Mouse (Mus musculus): ENCODE data around the gene Zfp747. TPM values are rescaled to one million over a fixed set of nuclear protein-coding genes. Genes with fewer than 3 reads are reported as not detected.
"Not testable (repeated sequence)": the region's sequence is repeated elsewhere in the genome, so short reads cannot be mapped to it uniquely, and the experiment has no call there.

Gene Zfp747
- polyA plus RNA-seq, 1 experiment, result 0.73 TPM

- no peaks in the 10 kb centered on the region for H3K9me3 ChIP-seq
- H3K4me3 ChIP-seq (replicated peaks), result peak overlapping the region; percentile 97
- no peaks in the 10 kb centered on the region for H3K27me3 ChIP-seq (replicated peaks)
- peaks cover 31% of the 10 kb centered on the region for H3K4me1 ChIP-seq
- TF ChIP-seq FLI1 (IDR thresholded peaks at IDR 0.05; ENCODE audit: low read length) (no peak), GATA1 (IDR thresholded peaks at IDR 0.05; ENCODE audit: borderline replicate concordance, low read length) (no peak)
- H3K36me3 ChIP-seq (replicated peaks; ENCODE audit: low read length), result peaks cover 15% of the 10 kb centered on the region
These were observed 18.1 kb upstream of the Zfp747 start for GRCm38 (mm10) chr7:127393944-127394333.

- Histone ChIP-seq H3K27me3 (replicated peaks) (no peaks in the 10 kb centered on the region), H3K9me3 (no peaks in the 10 kb centered on the region), H3K4me3 (replicated peaks) (peak within 1 kb of the TSS; percentile 97), H3K36me3 (replicated peaks; ENCODE audit: low read length) (peaks cover 15% of the 10 kb centered on the region), H3K4me1 (peaks cover 33% of the 10 kb centered on the region)
- TF ChIP-seq FLI1 (IDR thresholded peaks at IDR 0.05; ENCODE audit: low read length), result no peak
- no peak for TF ChIP-seq GATA1 (IDR thresholded peaks at IDR 0.05; ENCODE audit: borderline replicate concordance, low read length)
These were observed 17.5 kb upstream of the Zfp747 start, which contains the start of gene E430018J23Rik for GRCm38 (mm10) chr7:127393157-127393943. Gene E430018J23Rik (minus strand): TSS chr7:127393629.

DNA sequence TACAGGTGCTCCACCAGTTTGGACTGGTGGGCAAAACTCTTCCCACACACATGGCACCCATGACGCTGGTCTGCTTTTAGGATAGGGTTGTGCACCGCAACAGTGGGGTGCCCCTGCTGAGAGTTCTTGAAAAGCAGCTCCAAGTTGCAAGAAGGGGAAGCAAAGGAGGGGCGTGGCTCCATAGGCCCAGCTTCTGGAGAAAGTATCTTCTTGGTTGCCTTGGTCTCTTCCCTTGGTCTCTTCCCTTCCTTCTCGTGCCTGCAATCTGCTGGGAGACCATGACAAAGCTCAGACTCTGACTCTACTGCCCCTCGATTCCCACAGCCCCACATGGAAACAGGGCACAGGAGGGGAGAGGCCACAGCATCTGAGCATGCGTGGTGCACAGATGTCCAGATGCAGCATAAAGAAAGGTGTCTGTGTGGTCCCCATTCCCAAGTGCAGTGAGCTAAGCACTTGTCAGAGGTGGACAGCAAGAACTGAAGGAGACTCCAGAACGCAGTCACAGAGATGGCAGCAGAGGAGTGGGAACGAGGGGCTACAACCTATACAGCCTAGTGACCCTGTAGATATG is 16.5 kb upstream of the Zfp747 start:
- TF ChIP-seq FLI1 (IDR thresholded peaks at IDR 0.05; ENCODE audit: low read length) (no peak), GATA1 (IDR thresholded peaks at IDR 0.05; ENCODE audit: borderline replicate concordance, low read length) (no peak)
- Histone ChIP-seq H3K4me1 (peaks cover 37% of the 10 kb centered on the region), H3K4me3 (replicated peaks) (peak overlapping the region; percentile 90), H3K9me3 (no peaks in the 10 kb centered on the region), H3K27me3 (replicated peaks) (no peaks in the 10 kb centered on the region), H3K36me3 (replicated peaks; ENCODE audit: low read length) (peaks cover 15% of the 10 kb centered on the region)

GRCm38 (mm10) chr7:127391538-127391937 is 15.7 kb upstream of the Zfp747 start:
- Histone ChIP-seq H3K4me3 (replicated peaks) (no peak overlapping the region), H3K4me1 (peaks cover 41% of the 10 kb centered on the region), H3K36me3 (replicated peaks; ENCODE audit: low read length) (peaks cover 15% of the 10 kb centered on the region), H3K27me3 (replicated peaks) (no peaks in the 10 kb centered on the region), H3K9me3 (no peaks in the 10 kb centered on the region)
- no peak for TF ChIP-seq GATA1 (IDR thresholded peaks at IDR 0.05; ENCODE audit: borderline replicate concordance, low read length)
- no peak for TF ChIP-seq FLI1 (IDR thresholded peaks at IDR 0.05; ENCODE audit: low read length)

GRCm38 (mm10) chr7:127390306-127390705 is 14.5 kb upstream of the Zfp747 start:
- no peaks in the 10 kb centered on the region for H3K9me3 ChIP-seq
- H3K4me3 ChIP-seq (replicated peaks), result no peak overlapping the region
- no peak for TF ChIP-seq FLI1 (IDR thresholded peaks at IDR 0.05; ENCODE audit: low read length)
- TF ChIP-seq GATA1 (IDR thresholded peaks at IDR 0.05; ENCODE audit: borderline replicate concordance, low read length), result no peak
- peaks cover 43% of the 10 kb centered on the region for H3K4me1 ChIP-seq
- peaks cover 18% of the 10 kb centered on the region for H3K36me3 ChIP-seq (replicated peaks; ENCODE audit: low read length)
- H3K27me3 ChIP-seq (replicated peaks), result no peaks in the 10 kb centered on the region

DNA sequence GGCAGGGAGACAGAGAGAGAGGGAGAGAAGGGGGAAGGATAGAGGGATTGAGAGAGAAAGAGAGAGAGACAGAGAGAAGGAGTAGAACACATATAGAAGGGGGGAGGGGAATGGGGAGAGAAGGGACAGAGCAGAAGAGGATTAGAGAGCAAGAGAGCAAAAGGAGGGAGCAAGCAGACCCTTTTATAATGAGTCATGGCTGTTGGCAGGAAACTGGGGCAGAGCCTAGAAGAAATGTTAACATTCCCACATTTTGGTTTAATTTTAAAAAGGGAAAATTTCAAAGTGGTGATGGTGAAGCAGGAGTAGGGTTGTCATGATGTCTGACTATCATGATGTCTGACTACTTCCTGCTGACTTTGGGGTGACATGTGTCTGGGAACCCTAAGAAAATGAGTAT is 12.4 kb upstream of the Zfp747 start:
- H3K9me3 ChIP-seq; H3K27me3 ChIP-seq (replicated peaks); H3K4me3 ChIP-seq (replicated peaks): not testable (repeated sequence)
- H3K36me3 ChIP-seq (replicated peaks; ENCODE audit: low read length), result peaks cover 31% of the 10 kb centered on the region
- H3K4me1 ChIP-seq, result peaks cover 36% of the 10 kb centered on the region

DNA sequence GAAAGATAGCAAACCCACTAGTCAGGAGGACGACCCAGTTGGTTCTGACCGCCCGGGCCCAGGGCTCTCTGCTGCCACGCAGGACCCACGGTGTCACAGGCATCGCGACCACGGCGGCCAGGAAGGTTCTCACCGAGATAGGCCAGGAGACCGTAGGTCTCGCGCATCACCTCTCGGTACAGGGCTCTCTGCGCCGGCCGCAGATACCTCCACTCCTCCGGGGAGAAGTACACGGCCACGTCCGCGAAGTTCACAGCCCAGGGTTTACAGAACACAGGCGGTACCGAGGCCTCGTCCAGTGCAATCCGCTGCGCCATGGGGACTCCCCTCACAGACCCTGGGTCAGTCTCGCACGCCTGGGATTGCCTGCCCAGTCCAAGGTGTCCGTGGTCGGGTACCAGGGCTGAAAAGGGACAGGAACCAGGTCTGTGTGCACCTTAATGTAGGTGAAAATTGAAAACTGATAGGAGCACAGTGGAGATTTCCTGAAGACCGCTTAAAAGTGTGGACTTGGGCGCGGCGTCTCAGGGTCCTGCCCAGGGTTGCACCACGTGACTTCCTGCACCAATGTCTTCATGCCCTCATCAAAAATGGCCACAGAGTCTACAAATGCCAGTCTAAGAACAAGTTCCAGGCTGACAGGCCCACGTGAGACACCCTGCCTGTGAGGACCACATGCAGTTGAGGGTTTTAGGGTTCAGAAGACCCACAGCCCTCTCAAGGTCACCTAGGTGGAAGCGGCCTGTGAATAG is 11.0 kb upstream of the Zfp747 start, which contains the start of gene 9130019O22Rik:
Gene 9130019O22Rik (minus strand): TSS at position 526 of the 752 bp plus-strand sequence.
- Histone ChIP-seq H3K36me3 (replicated peaks; ENCODE audit: low read length) (peaks cover 30% of the 10 kb centered on the region), H3K4me3 (replicated peaks) (peak within 1 kb of the TSS; percentile 97), H3K27me3 (replicated peaks) (no peaks in the 10 kb centered on the region), H3K9me3 (peaks cover 11% of the 10 kb centered on the region), H3K4me1 (peaks cover 22% of the 10 kb centered on the region)
- TF ChIP-seq FLI1 (IDR thresholded peaks at IDR 0.05; ENCODE audit: low read length) (no peak), GATA1 (IDR thresholded peaks at IDR 0.05; ENCODE audit: borderline replicate concordance, low read length) (no peak)

DNA sequence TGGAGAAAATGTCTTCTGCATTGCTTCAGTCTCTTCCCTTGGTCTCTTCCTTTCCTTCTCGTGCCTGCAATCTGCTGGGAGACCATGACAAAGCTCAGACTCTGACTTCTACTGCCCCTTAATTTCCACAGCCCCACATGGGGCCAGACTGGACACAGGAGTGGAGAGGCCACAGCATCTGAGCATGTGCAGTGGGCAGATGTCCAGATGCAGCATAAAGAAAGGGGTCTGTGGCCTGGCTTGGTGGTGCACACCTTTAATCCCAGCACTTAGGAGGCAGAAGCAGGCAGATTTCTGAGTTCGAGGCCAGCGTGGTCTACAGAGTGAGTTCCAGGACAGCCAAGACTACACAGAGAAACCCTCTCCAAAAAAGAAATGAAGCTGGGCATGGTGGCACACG is 9.7 kb upstream of the Zfp747 start:
- Histone ChIP-seq H3K9me3 (peaks cover 11% of the 10 kb centered on the region), H3K4me1 (peaks cover 18% of the 10 kb centered on the region), H3K36me3 (replicated peaks; ENCODE audit: low read length) (peaks cover 20% of the 10 kb centered on the region)
- not testable (repeated sequence) for H3K4me3 ChIP-seq (replicated peaks); H3K27me3 ChIP-seq (replicated peaks)

DNA sequence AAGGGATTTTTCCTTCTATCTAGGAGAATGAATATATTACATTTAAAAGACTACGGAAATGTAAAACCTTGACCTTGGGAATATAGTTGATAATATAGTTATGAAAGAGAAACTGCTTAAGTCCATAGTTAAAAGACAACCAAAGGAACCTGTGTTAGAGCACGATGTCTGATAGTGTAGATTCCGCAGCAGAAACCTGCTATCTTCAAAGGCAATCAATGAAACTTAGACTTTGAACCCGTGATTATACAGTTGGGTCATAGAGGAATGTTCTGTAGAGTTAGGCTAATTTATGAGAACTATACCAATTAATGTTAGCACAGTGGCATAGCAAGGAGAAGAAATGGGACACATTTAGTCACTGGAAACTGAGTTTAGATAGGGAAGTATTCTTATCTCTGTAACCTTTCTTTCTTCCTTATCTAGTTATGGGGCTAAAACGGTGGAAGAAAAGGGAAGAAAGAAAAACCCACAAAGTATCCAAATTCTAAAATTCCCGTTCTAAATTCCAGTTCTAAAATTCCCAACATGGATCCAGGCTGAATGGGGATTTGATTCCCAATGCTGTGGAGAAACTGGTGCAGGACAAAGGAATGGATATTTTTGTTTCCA is 2.6 kb upstream of the Zfp747 start:
- Histone ChIP-seq H3K9me3 (peaks cover 4% of the 10 kb centered on the region), H3K27me3 (replicated peaks) (no peaks in the 10 kb centered on the region), H3K36me3 (replicated peaks; ENCODE audit: low read length) (peaks cover 14% of the 10 kb centered on the region), H3K4me3 (replicated peaks) (no peak overlapping the region), H3K4me1 (peaks cover 28% of the 10 kb centered on the region)
- TF ChIP-seq GATA1 (IDR thresholded peaks at IDR 0.05; ENCODE audit: borderline replicate concordance, low read length), result no peak
- no peak for TF ChIP-seq FLI1 (IDR thresholded peaks at IDR 0.05; ENCODE audit: low read length)

GRCm38 (mm10) chr7:127371870-127372269 is 4.0 kb downstream of the Zfp747 start:
- H3K36me3 ChIP-seq (replicated peaks; ENCODE audit: low read length); H3K27me3 ChIP-seq (replicated peaks); H3K4me3 ChIP-seq (replicated peaks); H3K9me3 ChIP-seq: not testable (repeated sequence)
- peaks cover 30% of the 10 kb centered on the region for H3K4me1 ChIP-seq

Data from megakaryocyte, embryonic 14.5 days (primary cell).